Mouse (Mus musculus): Measurements from ENCODE around the gene Klhl23.

The Klhl23 gene

GRCm38 (mm10) chr2:69829680-69830079, 7.9 kb downstream of the Klhl23 start:
- no peak for DNase-seq (ENCODE audit: low spot score in 2 of 2)

- no peak for DNase-seq (ENCODE audit: low spot score in 2 of 2)
Observed at GRCm38 (mm10) chr2:69830116-69830515, 8.4 kb downstream of the Klhl23 start.

GRCm38 (mm10) chr2:69837244-69837967, 15.7 kb downstream of the Klhl23 start:
- no peak for DNase-seq (ENCODE audit: low spot score in 2 of 2)

- no peak for DNase-seq (ENCODE audit: low spot score in 2 of 2)
Observed at GRCm38 (mm10) chr2:69837996-69838395, 16.3 kb downstream of the Klhl23 start.

- no peak for DNase-seq (ENCODE audit: low spot score in 2 of 2)
Observed at GRCm38 (mm10) chr2:69838707-69839106, 17.0 kb downstream of the Klhl23 start.

GRCm38 (mm10) chr2:69840261-69840660, 18.5 kb downstream of the Klhl23 start:
- DNase-seq (ENCODE audit: low spot score in 2 of 2): no peak

- no peak for DNase-seq (ENCODE audit: low spot score in 2 of 2)
Observed at GRCm38 (mm10) chr2:69849215-69849614, 27.5 kb downstream of the Klhl23 start.

- DNase-seq (ENCODE audit: low spot score in 2 of 2): no peak
Observed at GRCm38 (mm10) chr2:69851427-69852058, 29.8 kb downstream of the Klhl23 start.

GRCm38 (mm10) chr2:69856392-69856791, 34.6 kb downstream of the Klhl23 start:
- no peak for DNase-seq (ENCODE audit: low spot score in 2 of 2)

GRCm38 (mm10) chr2:69857882-69858281, 36.1 kb downstream of the Klhl23 start:
- DNase-seq (ENCODE audit: low spot score in 2 of 2): no peak

GRCm38 (mm10) chr2:69860972-69861452, 39.3 kb downstream of the Klhl23 start:
- peak; percentile 20 to 28 for DNase-seq (ENCODE audit: low spot score in 2 of 2)

- DNase-seq (ENCODE audit: low spot score in 2 of 2): peak; percentile 90 to 91
Observed at GRCm38 (mm10) chr2:69861485-69862091, 39.8 kb downstream of the Klhl23 start, which contains the start of gene Ssb. Gene Ssb (plus strand): TSS chr2:69861562.

GRCm38 (mm10) chr2:69862117-69862657, 40.4 kb downstream of the Klhl23 start:
- no peak for DNase-seq (ENCODE audit: low spot score in 2 of 2)

- DNase-seq (ENCODE audit: low spot score in 2 of 2): peak in 1 of 2 experiments; percentile 7
Observed at GRCm38 (mm10) chr2:69883990-69884391, 62.2 kb downstream of the Klhl23 start.

GRCm38 (mm10) chr2:69884581-69884980, 62.8 kb downstream of the Klhl23 start:
- no peak for DNase-seq (ENCODE audit: low spot score in 2 of 2)

- peak in 1 of 2 experiments; percentile 15 for DNase-seq (ENCODE audit: low spot score in 2 of 2)
Observed at GRCm38 (mm10) chr2:69885050-69885449, 63.3 kb downstream of the Klhl23 start.

GRCm38 (mm10) chr2:69885451-69886305, 63.9 kb downstream of the Klhl23 start, which contains the start of gene Mettl5:
Gene Mettl5 (minus strand): TSS chr2:69885615.
- peak; percentile 82 to 87 for DNase-seq (ENCODE audit: low spot score in 2 of 2)

Measured in spleen, postnatal 14 days (tissue).